Mouse (Mus musculus): ENCODE measurements around the gene Col8a2.

GRCm38 (mm10) chr4:126309211-126309921, 22.8 kb downstream of the Col8a2 start:
- peak; percentile 80 for TF ChIP-seq CTCF (IDR thresholded peaks at IDR 0.05; ENCODE audit: control insufficient read depth, insufficient read depth, insufficient read length)
- TF ChIP-seq USF1 (IDR thresholded peaks at IDR 0.05; ENCODE audit: low read depth): no peak
- TF ChIP-seq CEBPB (IDR thresholded peaks at IDR 0.05; ENCODE audit: low read depth): no peak
- no peak for TF ChIP-seq MAX (IDR thresholded peaks at IDR 0.05)
- TF ChIP-seq MYOD1 (IDR thresholded peaks at IDR 0.05; ENCODE audit: control insufficient read depth, insufficient read length, low read depth): no peak
- TF ChIP-seq MYOG (IDR thresholded peaks at IDR 0.05; ENCODE audit: control insufficient read depth, extremely low read depth, insufficient read length): no peak
